Mouse (Mus musculus): ENCODE measurements around the gene Pmpcb. TPM values are rescaled to one million over a fixed set of nuclear protein-coding genes. Genes with fewer than 3 reads are reported as not detected.

Gene Pmpcb
- total RNA-seq (2023), result 10 to 100 TPM; 59.1 to 59.2 TPM

DNA sequence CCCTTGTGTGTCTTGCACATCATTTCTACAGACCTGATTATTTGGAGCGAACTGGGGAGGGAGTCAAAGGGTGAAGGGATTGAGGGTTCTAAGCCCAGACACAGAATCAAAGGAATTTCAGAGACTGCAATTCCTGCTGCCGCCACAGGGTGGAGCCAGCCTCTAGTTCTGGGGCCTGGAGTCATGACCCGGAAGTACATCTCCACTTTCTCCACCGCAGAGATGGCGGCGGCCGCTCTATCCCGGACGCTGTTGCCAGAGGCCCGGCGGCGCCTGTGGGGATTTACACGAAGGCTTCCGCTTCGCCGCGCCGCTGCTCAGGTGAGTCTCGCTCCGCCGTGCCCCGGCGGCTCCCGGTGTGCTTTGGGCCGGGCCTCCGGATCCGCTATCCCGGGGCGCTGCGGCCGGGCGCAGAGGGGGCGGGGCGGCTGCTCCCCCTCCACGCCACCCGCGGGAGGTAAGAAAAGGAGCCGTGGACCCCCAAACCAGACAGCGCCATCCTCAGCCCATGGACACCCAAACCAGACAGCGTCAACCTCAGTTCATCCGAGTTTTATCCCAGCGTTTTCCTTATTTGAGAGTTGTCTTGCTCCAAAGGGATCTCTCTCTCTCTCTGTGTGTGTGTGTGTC, at the start of gene Pmpcb:
Gene Pmpcb, plus strand, starts transcription at position 186 of the 630 bp plus-strand sequence.

DNA sequence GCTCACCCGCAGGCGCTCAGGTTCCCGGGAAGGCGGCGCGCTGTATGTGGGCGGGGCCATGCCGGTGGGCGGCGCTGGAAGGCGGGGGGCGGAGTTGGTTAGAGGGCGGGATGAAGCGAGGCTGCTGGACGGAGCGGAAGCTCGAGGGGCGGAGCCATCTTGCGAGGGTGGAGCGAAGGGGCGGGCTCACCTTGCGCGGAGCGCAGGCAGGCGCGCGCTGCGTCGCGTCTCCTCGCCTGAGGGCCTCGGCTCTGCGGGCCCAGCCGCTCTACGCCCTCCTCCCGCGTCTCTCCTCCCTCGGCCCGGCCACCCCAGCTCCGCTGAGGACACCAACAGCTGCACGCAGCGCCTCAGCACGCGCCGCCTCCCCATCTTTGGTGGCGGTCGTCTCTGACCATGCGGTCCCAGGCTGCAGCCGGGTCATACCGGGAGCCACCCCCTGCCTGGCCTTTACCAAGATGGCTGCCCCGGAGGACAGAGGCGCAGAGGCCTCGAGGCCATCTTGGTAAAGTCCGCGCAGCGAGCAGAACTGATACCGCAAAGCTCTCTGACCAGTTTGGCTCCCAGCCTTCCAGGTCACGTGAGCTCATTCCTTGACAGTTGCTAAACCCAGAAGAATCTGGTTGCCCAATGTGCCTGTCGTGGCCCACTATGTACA, 35.5 kb upstream of the Pmpcb start, which contains the start of gene Napepld:
Gene Napepld, minus strand, starts transcription at position 46 of the 658 bp plus-strand sequence.

DNA sequence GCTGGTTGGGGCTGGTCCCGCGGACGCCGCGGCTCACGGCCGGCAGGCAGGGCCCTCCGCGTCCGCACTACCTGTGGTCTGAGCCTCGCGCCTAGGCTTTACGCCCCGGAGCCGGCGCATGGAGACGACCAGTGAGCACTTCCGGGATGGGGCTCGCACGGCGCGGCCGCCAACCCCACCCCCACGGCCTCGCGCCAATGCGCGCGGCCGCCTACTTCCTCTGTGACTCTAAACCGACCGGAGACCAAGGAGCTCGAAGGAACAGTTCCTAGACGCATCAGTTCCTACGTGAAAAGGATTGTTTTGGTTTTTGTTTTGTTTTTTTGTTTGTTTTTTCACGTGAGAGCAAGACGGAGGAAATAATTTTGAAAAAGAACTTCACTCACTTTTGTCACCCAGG, 48.1 kb downstream of the Pmpcb start, which contains the start of the genes Dnajc2 and Psmc2:
Gene Dnajc2, minus strand, starts transcription at position 199 of the 400 bp plus-strand sequence.
Gene Psmc2, plus strand, starts transcription at position 231 of the 400 bp plus-strand sequence.

Other genes starting within 250 kb of the Pmpcb start
- not detected for gene Lrrc17, start 193.6 kb upstream of the Pmpcb start, total RNA-seq (2023)
- gene Fbxl13, start 91.5 kb upstream of the Pmpcb start, total RNA-seq (2023), result not detected
- 10 to 100 TPM; 19.8 to 20.9 TPM for gene Armc10, start 91.3 kb upstream of the Pmpcb start, total RNA-seq (2023)
- 1 to 10 TPM in 1 of 2 experiments, under 1 TPM in 1; 0.76 to 1.4 TPM for gene Napepld, start 35.7 kb upstream of the Pmpcb start, total RNA-seq (2023)
- 10 to 100 TPM; 30.3 to 35.6 TPM for gene Dnajc2, start 48.1 kb downstream of the Pmpcb start, total RNA-seq (2023)
- gene Psmc2, start 48.1 kb downstream of the Pmpcb start, total RNA-seq (2023), result 10 to 100 TPM; 57.3 to 61.5 TPM
- gene Slc26a5, start 128.5 kb downstream of the Pmpcb start, total RNA-seq (2023), result not detected